Mouse (Mus musculus) kidney, adult 2 months (tissue): ENCODE results near the gene Uvrag.

ENCODE experiments used
- CTCF ChIP-seq: fragments of 200-500 bp; conservative IDR thresholded peaks from 2 replicates; pipeline ENCODE4 v1.5.1; 2011; ENCODE audit warnings: low read depth, mild to moderate bottlenecking, control low read depth, low read length, moderate library complexity, mixed read lengths; ENCODE audit not compliant: insufficient read depth, insufficient read length
- POLR2A ChIP-seq: fragments of 200-500 bp; IDR thresholded peaks from one replicate; pipeline ENCODE4 v1.6.1; 2011; ENCODE audit warnings: low read depth, low read length, control low read depth

DNA sequence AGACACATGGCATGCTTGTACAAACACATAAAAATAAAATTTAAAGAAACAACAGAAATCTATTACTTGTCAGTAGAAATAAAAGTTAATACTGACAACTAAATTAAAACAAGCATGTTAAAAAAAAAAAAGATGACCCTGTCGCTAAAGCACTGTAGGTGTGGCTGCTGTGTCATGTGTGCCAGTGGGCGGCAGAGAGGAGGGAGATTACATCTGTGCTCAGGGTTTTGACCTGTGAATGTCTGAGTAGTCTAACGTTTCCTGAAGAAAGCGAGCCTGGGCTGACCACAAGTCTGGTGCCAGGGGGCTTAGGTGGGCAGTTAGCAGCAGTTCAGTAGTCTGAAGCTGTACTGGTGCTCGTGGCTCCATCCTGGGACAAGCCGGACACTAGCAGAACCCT, 205.2 kb downstream of the Uvrag start:
- no peak for TF ChIP-seq POLR2A
- TF ChIP-seq CTCF, result no peak
